Mouse (Mus musculus) forebrain, postnatal 0 days (tissue): ENCODE measurements around the gene Fam19a5. TPM values are rescaled to one million over a fixed set of nuclear protein-coding genes. Genes with fewer than 3 reads are reported as not detected.

ENCODE experiments used
- ATAC-seq: fragments of 200-750 bp; cut with Nextera tagmentation; 2 replicates; pipeline ENCODE4 v1.8.0; 2017; ENCODE audit warnings: mild to moderate bottlenecking, moderate library complexity
- DNase-seq: peaks from one replicate; pipeline ENCODE4 v3.0.0-alpha.2; 2015
- H3K27ac ChIP-seq: fragments of 300-500 bp; sonication (generic); 2 replicates; pipeline ENCODE4 v1.5.1; 2014; ENCODE audit warnings: low read depth, mild to moderate bottlenecking, antibody characterized with exemption, low read length, moderate library complexity, mixed read lengths
- H3K27me3 ChIP-seq: fragments of 300-500 bp; sonication (generic); 2 replicates; pipeline ENCODE4 v1.6.1; 2014; ENCODE audit warnings: mild to moderate bottlenecking, low read length, mixed read lengths; ENCODE audit not compliant: insufficient read depth
- H3K36me3 ChIP-seq: fragments of 300-500 bp; sonication (generic); 2 replicates; pipeline ENCODE4 v1.6.1; 2014; ENCODE audit warnings: mild to moderate bottlenecking, moderate library complexity; ENCODE audit not compliant: insufficient read depth
- H3K4me1 ChIP-seq: fragments of 300-500 bp; sonication (generic); 2 replicates; pipeline ENCODE4 v1.6.1; 2014; ENCODE audit warnings: antibody characterized with exemption; ENCODE audit not compliant: insufficient read depth
- H3K4me2 ChIP-seq: fragments of 300-500 bp; sonication (generic); 2 replicates; pipeline ENCODE4 v1.6.1; 2014; ENCODE audit warnings: low read depth, mild to moderate bottlenecking, moderate library complexity
- H3K4me3 ChIP-seq: fragments of 300-500 bp; sonication (generic); 2 replicates; pipeline ENCODE4 v1.5.1; 2014; ENCODE audit warnings: low read depth, low read length, mixed read lengths
- H3K9ac ChIP-seq: fragments of 300-500 bp; sonication (generic); 2 replicates; pipeline ENCODE4 v1.6.1; 2014; ENCODE audit warnings: mild to moderate bottlenecking
- H3K9me3 ChIP-seq: fragments of 300-500 bp; sonication (generic); 2 replicates; pipeline ENCODE4 v1.6.1; 2016; ENCODE audit warnings: low read length
- CTCF ChIP-seq: sonication (generic); IDR thresholded peaks from 2 replicates; pipeline ENCODE4 v1.5.1; 2016; ENCODE audit warnings: antibody characterized with exemption, control low read depth, low read depth
- WGBS: fragments of 180-500 bp; shearing (Covaris S2); extraction: QIAGEN DNeasy Blood & Tissue Kit; methylation state at CpG from one replicate; pipeline ENCODE4 v1.1.7; 2014; 5-methylcytosine and 5-hydroxymethylcytosine counted together
- polyA plus RNA-seq: library from polyadenylated mRNA; unstranded; fragments of >200 nt; fragmentation: Nextera tagmentation; extraction: Ambion mirVana; gene quantifications from 2 replicates; pipeline ENCODE4 v1.2.1, GENCODE M21; 2015
- total RNA-seq: library from RNA; depleted of rRNA; stranded (reverse); fragments of >200 nt; gene quantifications from 2 replicates; pipeline ENCODE4 v1.2.3, GENCODE M21; 2014

Gene Fam19a5
- total and polyA plus RNA-seq, 2 experiments from 2014 or later = 28.2 to 84.7 TPM

DNA sequence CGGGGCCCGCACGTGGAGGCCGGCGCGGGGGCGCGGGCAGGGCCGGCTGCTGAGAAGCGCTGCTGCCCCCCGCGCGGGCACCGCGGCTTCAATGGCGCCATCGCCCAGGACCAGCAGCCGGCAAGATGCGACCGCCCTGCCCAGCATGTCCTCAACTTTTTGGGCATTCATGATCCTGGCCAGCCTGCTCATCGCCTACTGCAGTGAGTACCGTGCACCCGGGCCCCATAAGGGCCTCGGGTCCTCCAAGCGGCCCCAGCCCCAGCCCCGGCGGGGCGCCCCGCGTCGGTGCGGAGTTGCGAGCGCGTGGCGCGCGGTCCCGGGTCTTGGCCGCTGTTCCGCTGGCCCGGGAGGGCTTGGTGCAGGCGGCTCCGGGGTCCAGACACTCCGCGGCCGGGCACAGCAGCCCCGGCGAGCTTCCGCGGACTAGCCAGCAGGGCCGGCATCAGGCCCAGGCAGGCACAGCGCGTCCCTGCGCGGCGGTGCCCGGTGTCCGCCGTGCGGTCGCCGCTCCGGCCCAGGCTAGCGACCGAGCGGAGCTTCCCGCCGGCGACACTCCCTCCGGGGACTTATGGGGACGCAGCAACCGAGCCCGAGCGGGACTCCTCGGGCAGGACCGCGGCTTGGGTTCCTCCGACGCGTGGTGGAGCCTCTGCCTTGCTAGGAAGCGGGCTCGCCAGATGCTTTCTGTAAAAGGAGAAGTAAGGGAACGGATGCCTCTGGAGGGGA lies 466 bp downstream of the Fam19a5 start:
- ATAC-seq = peak; percentile 67
- no peaks in the 10 kb centered on the region for H3K36me3 ChIP-seq

DNA sequence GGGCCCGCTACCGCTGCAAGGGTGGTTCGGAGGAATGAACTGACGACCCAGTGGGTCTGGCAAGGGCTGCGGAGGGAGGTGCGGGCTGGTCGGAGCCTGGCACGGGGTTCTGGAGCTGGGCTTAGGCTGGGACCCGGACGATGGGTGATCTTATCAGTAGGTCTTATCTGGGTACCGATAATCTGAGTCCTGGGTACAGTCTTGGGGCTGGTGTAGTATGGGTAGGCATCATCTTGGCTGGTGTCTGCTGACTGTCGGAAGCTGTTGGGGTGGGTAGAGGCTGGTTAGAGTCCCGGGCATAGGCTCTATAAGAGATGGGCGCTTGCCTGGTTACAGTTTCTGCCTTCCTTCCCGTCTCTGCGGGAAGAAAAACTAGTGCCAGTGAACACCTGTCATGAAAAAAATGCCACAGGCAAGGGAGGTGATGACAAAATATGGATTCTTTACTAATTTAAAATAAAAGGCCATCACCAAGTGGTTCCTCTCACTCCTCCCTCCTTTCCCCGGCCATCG lies 1.1 kb downstream of the Fam19a5 start:
- no peak for ATAC-seq
- Histone ChIP-seq H3K27me3 (no peaks in the 10 kb centered on the region), H3K36me3 (no peaks in the 10 kb centered on the region), H3K9ac (peak overlapping the region; percentile 88), H3K27ac (peak overlapping the region; percentile 79), H3K4me3 (peak overlapping the region; percentile 78), H3K4me2 (peak overlapping the region; percentile 71), H3K4me1 (peaks cover 16% of the 10 kb centered on the region; the same call in 1 of the 2 replicates), H3K9me3 (no peaks in the 10 kb centered on the region)
- TF ChIP-seq CTCF = no peak; the same call in 1 of the 2 replicates
- WGBS = 8% methylated on average over 18 of the region's 18 CpGs
- DNase-seq = peak; percentile 51

More for the DNA sequence above, 466 bp downstream of the Fam19a5 start:
- Histone ChIP-seq H3K4me2 (peak overlapping the region; percentile 71), H3K4me1 (peaks cover 16% of the 10 kb centered on the region; the same call in 1 of the 2 replicates), H3K9me3 (no peaks in the 10 kb centered on the region), H3K27me3 (no peaks in the 10 kb centered on the region), H3K4me3 (peak overlapping the region; percentile 78), H3K27ac (peak overlapping the region; percentile 79), H3K9ac (peak overlapping the region; percentile 88)
- WGBS = under 1% methylated on average over 84 of the region's 84 CpGs
- peak; percentile 73 for DNase-seq
- TF ChIP-seq CTCF = no peak

DNA sequence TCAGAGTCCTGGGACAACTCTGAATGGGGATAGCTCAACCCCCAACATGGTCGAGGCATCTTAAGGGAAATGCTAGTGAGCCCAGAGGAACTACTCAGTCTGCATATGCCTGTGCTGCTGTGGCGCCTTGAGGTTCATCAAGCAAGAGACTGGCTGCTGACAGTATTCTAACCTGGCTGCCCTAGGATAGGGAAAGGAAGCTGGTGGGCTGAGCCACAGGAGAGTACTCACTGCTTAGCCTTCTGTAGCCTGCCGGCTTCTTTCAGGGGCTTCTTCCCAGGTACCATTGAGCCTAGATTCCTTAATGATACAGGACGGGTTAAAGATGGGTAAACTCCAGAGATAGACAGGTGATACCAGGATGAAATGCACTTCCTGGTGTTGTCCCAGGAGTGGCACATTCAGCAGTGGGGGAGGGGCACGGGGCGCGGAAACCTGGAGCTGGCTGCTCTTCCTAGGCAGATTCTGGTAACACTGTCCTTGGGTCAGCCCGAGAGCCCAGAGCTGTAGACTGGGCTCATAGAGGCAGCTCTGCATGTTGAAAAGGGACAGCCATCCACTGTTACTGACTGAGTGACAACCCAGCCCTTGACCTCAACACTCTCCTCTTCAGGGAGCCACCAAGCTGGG lies 1.7 kb downstream of the Fam19a5 start:
- ATAC-seq (no peak), DNase-seq (peak; percentile 30)
- Histone ChIP-seq H3K4me2 (peak overlapping the region; percentile 71), H3K27ac (peak overlapping the region; percentile 79; the same call in 1 of the 2 replicates), H3K9ac (peak overlapping the region; percentile 88), H3K27me3 (no peaks in the 10 kb centered on the region), H3K36me3 (no peaks in the 10 kb centered on the region), H3K9me3 (no peaks in the 10 kb centered on the region), H3K4me3 (peak overlapping the region; percentile 78), H3K4me1 (peaks cover 16% of the 10 kb centered on the region; the same call in 1 of the 2 replicates)
- no peak for TF ChIP-seq CTCF
- 19% methylated on average over 8 of the region's 8 CpGs for WGBS

DNA sequence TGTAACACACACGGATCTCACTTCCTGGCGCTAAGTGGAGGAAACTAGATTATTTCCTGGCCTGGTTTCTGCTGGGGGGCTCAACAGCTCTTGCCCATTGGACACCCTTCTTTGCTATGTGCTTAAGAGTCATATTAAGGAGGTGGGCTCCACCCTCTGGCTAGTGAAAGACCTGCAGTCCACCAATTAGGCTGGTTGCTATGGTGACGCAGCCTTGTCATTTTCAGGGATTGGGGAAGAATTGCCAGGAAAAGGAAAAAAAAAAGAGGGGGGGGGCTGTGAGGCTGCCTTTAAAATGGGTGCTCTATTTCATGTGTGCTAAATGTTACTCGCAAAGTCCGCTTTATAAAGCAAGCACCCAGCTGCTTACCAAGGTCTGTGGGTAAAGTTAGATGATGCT lies 2.9 kb downstream of the Fam19a5 start:
- H3K27ac ChIP-seq = no peak overlapping the region
- peak; percentile 91 for DNase-seq
- ATAC-seq = peak; percentile 42; the same call in 1 of the 2 replicates
- H3K36me3 ChIP-seq = no peaks in the 10 kb centered on the region
- H3K4me3 ChIP-seq = peak overlapping the region; percentile 78
- H3K9me3 ChIP-seq = no peaks in the 10 kb centered on the region
- no peaks in the 10 kb centered on the region for H3K27me3 ChIP-seq
- H3K4me2 ChIP-seq = peak overlapping the region; percentile 71
- no peak overlapping the region for H3K9ac ChIP-seq
- peaks cover 16% of the 10 kb centered on the region; the same call in 1 of the 2 replicates for H3K4me1 ChIP-seq
- WGBS = 8% methylated on average over 5 of the region's 5 CpGs
- peak; percentile 78 for TF ChIP-seq CTCF

DNA sequence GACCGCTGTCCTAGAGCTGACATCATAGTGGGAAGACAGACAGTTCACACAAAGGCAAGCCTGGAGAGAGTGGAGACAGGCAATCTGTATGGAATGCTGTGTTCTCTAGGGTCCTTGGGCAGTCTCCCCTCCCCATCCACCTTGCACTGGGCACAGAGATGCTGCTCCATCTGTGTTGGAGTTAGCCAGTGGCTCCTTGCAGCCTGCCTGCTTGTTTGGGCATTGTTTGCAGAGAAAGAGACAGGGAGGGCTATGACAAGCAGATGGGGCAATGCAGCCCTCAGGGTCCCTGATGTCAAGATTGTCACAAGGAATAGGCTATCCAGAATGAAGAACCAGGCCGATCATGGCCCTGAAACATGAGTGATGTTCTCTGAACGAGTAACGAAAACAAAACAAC lies 5.6 kb downstream of the Fam19a5 start:
- no peak for DNase-seq
- no peak overlapping the region for H3K4me2 ChIP-seq
- no peak overlapping the region for H3K4me3 ChIP-seq
- peaks cover 16% of the 10 kb centered on the region; the same call in 1 of the 2 replicates for H3K4me1 ChIP-seq
- WGBS = 63% methylated on average over 4 of the region's 4 CpGs
- H3K27ac ChIP-seq = no peak overlapping the region
- no peak for TF ChIP-seq CTCF
- no peaks in the 10 kb centered on the region for H3K9me3 ChIP-seq
- H3K36me3 ChIP-seq = no peaks in the 10 kb centered on the region
- no peak overlapping the region for H3K9ac ChIP-seq
- ATAC-seq = no peak
- H3K27me3 ChIP-seq = no peaks in the 10 kb centered on the region

DNA sequence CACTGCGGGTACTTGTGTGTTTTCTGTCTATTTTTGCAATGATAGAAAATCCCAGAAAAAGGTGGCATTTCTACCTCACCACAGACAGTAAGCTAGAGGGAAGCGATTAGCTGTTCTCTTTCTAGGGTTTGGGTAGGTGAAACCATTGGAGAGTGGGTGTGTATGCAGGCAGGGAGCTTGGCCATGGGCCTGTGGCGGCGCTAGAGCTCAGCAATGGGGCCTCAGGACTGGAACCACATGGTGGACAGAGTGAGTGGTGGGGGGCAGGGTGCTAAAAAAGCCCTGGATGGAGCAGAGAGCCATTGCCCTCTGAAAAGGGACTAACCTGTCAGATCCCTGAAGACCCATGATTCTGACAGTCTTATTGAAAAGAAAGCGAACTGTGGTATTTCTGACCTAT lies 6.7 kb downstream of the Fam19a5 start:
- no peaks in the 10 kb centered on the region for H3K27me3 ChIP-seq
- no peak overlapping the region for H3K27ac ChIP-seq
- WGBS = 58% methylated on average over 5 of the region's 5 CpGs
- no peak for ATAC-seq
- H3K4me2 ChIP-seq = no peak overlapping the region
- no peak overlapping the region for H3K4me3 ChIP-seq
- H3K9me3 ChIP-seq = no peaks in the 10 kb centered on the region
- peaks cover 16% of the 10 kb centered on the region; the same call in 1 of the 2 replicates for H3K4me1 ChIP-seq
- no peaks in the 10 kb centered on the region for H3K36me3 ChIP-seq
- no peak overlapping the region for H3K9ac ChIP-seq
- TF ChIP-seq CTCF = peak; percentile 26; the same call in 1 of the 2 replicates
- no peak for DNase-seq

DNA sequence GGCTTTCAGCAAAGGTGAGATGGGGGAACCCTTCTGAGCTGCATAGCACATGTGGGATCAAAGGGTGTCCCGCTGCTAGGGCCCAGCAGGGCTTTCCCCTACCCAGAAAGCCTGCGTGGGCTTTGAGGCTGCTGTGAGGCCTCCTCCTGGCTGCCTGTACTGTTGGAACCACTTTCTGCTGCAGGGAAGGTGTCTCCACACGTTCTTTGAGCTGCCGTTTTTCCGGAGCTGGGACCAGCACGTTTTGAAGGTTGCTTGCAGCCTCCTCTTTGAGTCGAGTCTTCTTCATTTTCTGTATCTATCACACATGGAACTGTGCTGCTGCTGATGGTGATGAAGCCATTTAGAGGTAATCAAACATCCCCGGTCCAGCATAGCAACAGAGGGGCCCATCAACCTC lies 7.5 kb downstream of the Fam19a5 start:
- peaks cover 16% of the 10 kb centered on the region; the same call in 1 of the 2 replicates for H3K4me1 ChIP-seq
- 49% methylated on average over 8 of the region's 8 CpGs for WGBS
- no peak for DNase-seq
- no peak overlapping the region for H3K4me2 ChIP-seq
- no peaks in the 10 kb centered on the region for H3K9me3 ChIP-seq
- ATAC-seq = no peak
- no peaks in the 10 kb centered on the region for H3K36me3 ChIP-seq
- no peak overlapping the region for H3K27ac ChIP-seq
- H3K27me3 ChIP-seq = no peaks in the 10 kb centered on the region
- no peak overlapping the region for H3K4me3 ChIP-seq
- H3K9ac ChIP-seq = no peak overlapping the region
- TF ChIP-seq CTCF = no peak
